Mouse (Mus musculus): ENCODE results near the gene Cx3cr1. TPM values are rescaled to one million over a fixed set of nuclear protein-coding genes. Genes with fewer than 3 reads are reported as not detected.

Gene Cx3cr1
- polyA plus RNA-seq, 1 experiment: 7.5 TPM

DNA sequence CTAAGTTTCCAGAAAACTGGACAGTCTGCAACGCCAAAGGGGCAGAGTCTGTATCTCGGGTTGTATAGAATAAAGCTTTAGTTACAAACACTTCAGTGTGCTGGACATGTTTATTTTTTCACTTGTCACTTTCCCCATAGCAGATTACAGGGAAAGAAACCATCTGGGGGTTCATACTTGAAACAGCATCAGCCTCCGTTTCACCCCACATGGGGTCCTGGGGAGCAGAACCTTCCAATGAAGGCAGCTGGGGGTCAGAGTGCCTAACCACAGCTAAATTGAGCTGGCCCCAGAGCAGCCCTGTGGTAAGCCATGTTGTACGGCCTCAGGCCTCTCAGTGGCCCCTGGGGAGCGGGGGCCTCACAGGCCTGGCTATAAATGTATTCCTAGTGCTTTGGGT lies 143.2 kb downstream of the Cx3cr1 start:
- 97% methylated on average over 5 of the region's 5 CpGs for WGBS
- TF ChIP-seq POLR2A (IDR thresholded peaks at IDR 0.05; ENCODE audit: control insufficient read depth, extremely low read depth, insufficient read depth, low read length, poor library complexity) (no peak), CTCF (IDR thresholded peaks at IDR 0.05; ENCODE audit: borderline replicate concordance, control insufficient read depth, extremely low read depth, insufficient read depth, low read length, poor library complexity) (no peak)
- Histone ChIP-seq H3K4me1 (replicated peaks; ENCODE audit: control insufficient read depth, insufficient read depth, low read length) (no peaks in the 10 kb centered on the region), H3K27me3 (ENCODE audit: control insufficient read depth, insufficient read depth, low read length) (no peaks in the 10 kb centered on the region), H3K36me3 (ENCODE audit: control insufficient read depth, insufficient read depth, low read length) (peaks cover 44% of the 10 kb centered on the region), H3K4me3 (ENCODE audit: control insufficient read depth, insufficient read depth, low read length) (no peak overlapping the region), H3K27ac (ENCODE audit: control insufficient read depth, insufficient read depth, low read length) (no peak overlapping the region)
- no peak for DNase-seq

- H3K27ac ChIP-seq (ENCODE audit: control insufficient read depth, insufficient read depth, low read length): no peak overlapping the region
- TF ChIP-seq POLR2A (IDR thresholded peaks at IDR 0.05; ENCODE audit: control insufficient read depth, extremely low read depth, insufficient read depth, low read length, poor library complexity) (no peak), CTCF (IDR thresholded peaks at IDR 0.05; ENCODE audit: borderline replicate concordance, control insufficient read depth, extremely low read depth, insufficient read depth, low read length, poor library complexity) (no peak)
- WGBS: 95% methylated on average over 8 of the region's 8 CpGs
- H3K36me3 ChIP-seq (ENCODE audit: control insufficient read depth, insufficient read depth, low read length): peaks cover 47% of the 10 kb centered on the region
- H3K4me1 ChIP-seq (replicated peaks; ENCODE audit: control insufficient read depth, insufficient read depth, low read length): no peaks in the 10 kb centered on the region
- DNase-seq: no peak
- H3K4me3 ChIP-seq (ENCODE audit: control insufficient read depth, insufficient read depth, low read length): no peak overlapping the region
- no peaks in the 10 kb centered on the region for H3K27me3 ChIP-seq (ENCODE audit: control insufficient read depth, insufficient read depth, low read length)
Observed at GRCm38 (mm10) chr9:119925729-119926128, 143.9 kb downstream of the Cx3cr1 start.

DNA sequence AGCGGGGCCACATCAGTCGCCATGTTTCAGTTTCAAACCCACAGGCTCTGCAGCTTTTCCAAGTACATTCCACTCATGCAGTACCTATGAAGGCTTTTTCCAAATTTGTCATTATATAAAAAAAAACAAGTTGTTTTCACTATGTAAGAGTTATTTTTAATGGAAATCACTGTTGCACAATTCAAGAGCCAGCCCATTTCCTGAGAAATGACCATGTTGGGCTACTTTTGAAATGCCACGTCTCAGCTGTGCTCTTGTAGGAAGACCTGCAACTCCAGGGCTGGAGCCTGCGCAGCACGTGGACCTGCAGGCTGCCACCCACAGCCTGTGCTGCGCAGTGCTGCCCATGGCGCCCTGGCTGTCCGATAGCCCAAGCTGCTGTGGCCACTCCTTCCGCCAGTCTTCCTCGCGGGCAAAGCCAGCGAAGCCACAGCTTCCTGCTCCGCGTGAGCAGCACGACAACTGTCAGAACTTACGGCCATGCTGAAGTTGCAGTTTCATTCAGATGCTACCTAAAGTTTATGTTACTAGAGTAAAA lies 144.5 kb downstream of the Cx3cr1 start:
- Histone ChIP-seq H3K27me3 (ENCODE audit: control insufficient read depth, insufficient read depth, low read length) (no peaks in the 10 kb centered on the region), H3K36me3 (ENCODE audit: control insufficient read depth, insufficient read depth, low read length) (peaks cover 50% of the 10 kb centered on the region), H3K27ac (ENCODE audit: control insufficient read depth, insufficient read depth, low read length) (no peak overlapping the region), H3K4me1 (replicated peaks; ENCODE audit: control insufficient read depth, insufficient read depth, low read length) (no peaks in the 10 kb centered on the region), H3K4me3 (ENCODE audit: control insufficient read depth, insufficient read depth, low read length) (no peak overlapping the region)
- no peak for DNase-seq
- WGBS: 57% methylated on average over 16 of the region's 16 CpGs
- no peak for TF ChIP-seq POLR2A (IDR thresholded peaks at IDR 0.05; ENCODE audit: control insufficient read depth, extremely low read depth, insufficient read depth, low read length, poor library complexity)

GRCm38 (mm10) chr9:119923462-119923861 lies 146.2 kb downstream of the Cx3cr1 start:
- Histone ChIP-seq H3K27me3 (ENCODE audit: control insufficient read depth, insufficient read depth, low read length) (no peaks in the 10 kb centered on the region), H3K36me3 (ENCODE audit: control insufficient read depth, insufficient read depth, low read length) (peaks cover 67% of the 10 kb centered on the region), H3K4me1 (replicated peaks; ENCODE audit: control insufficient read depth, insufficient read depth, low read length) (no peaks in the 10 kb centered on the region), H3K27ac (ENCODE audit: control insufficient read depth, insufficient read depth, low read length) (no peak overlapping the region), H3K4me3 (ENCODE audit: control insufficient read depth, insufficient read depth, low read length) (no peak overlapping the region)
- TF ChIP-seq CTCF (IDR thresholded peaks at IDR 0.05; ENCODE audit: borderline replicate concordance, control insufficient read depth, extremely low read depth, insufficient read depth, low read length, poor library complexity) (no peak), POLR2A (IDR thresholded peaks at IDR 0.05; ENCODE audit: control insufficient read depth, extremely low read depth, insufficient read depth, low read length, poor library complexity) (no peak)
- no peak for DNase-seq
- WGBS: 97% methylated on average over 4 of the region's 4 CpGs

- no peaks in the 10 kb centered on the region for H3K27me3 ChIP-seq (ENCODE audit: control insufficient read depth, insufficient read depth, low read length)
- WGBS: 100% methylated on average over 1 of the region's 1 CpGs
- H3K4me3 ChIP-seq (ENCODE audit: control insufficient read depth, insufficient read depth, low read length): no peak overlapping the region
- peaks cover 68% of the 10 kb centered on the region for H3K36me3 ChIP-seq (ENCODE audit: control insufficient read depth, insufficient read depth, low read length)
- no peak overlapping the region for H3K27ac ChIP-seq (ENCODE audit: control insufficient read depth, insufficient read depth, low read length)
- TF ChIP-seq POLR2A (IDR thresholded peaks at IDR 0.05; ENCODE audit: control insufficient read depth, extremely low read depth, insufficient read depth, low read length, poor library complexity): no peak
- H3K4me1 ChIP-seq (replicated peaks; ENCODE audit: control insufficient read depth, insufficient read depth, low read length): no peaks in the 10 kb centered on the region
- DNase-seq: no peak
Observed at GRCm38 (mm10) chr9:119919858-119920257, 149.8 kb downstream of the Cx3cr1 start.

GRCm38 (mm10) chr9:119913087-119913838 lies 156.4 kb downstream of the Cx3cr1 start:
- Histone ChIP-seq H3K27me3 (ENCODE audit: control insufficient read depth, insufficient read depth, low read length) (no peaks in the 10 kb centered on the region), H3K36me3 (ENCODE audit: control insufficient read depth, insufficient read depth, low read length) (peaks cover 84% of the 10 kb centered on the region), H3K4me1 (replicated peaks; ENCODE audit: control insufficient read depth, insufficient read depth, low read length) (no peaks in the 10 kb centered on the region), H3K4me3 (ENCODE audit: control insufficient read depth, insufficient read depth, low read length) (no peak overlapping the region), H3K27ac (ENCODE audit: control insufficient read depth, insufficient read depth, low read length) (no peak overlapping the region)
- WGBS: 89% methylated on average over 13 of the region's 13 CpGs
- TF ChIP-seq CTCF (IDR thresholded peaks at IDR 0.05; ENCODE audit: borderline replicate concordance, control insufficient read depth, extremely low read depth, insufficient read depth, low read length, poor library complexity): no peak
- TF ChIP-seq POLR2A (IDR thresholded peaks at IDR 0.05; ENCODE audit: control insufficient read depth, extremely low read depth, insufficient read depth, low read length, poor library complexity): no peak
- DNase-seq: no peak

DNA sequence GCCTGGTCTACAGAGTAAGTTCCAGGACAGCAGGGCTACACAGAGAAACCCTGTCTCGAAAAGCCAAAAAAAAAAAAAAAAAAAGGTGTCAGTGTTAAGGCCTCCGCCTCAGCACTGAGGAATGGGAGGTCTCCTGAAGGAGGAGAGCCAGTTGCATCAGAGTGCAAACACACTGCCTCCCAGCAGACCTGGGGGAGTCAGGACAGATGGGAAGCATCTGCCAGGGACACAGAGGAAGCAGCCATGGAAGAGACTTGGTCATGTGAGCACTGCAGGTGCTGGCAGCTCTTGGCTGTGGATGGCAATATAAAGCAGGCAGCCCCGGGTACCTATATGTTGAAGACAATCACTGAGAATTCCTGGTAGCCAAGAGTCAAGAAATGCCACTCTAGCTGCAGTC lies 159.7 kb downstream of the Cx3cr1 start:
- H3K36me3 ChIP-seq (ENCODE audit: control insufficient read depth, insufficient read depth, low read length): peaks cover 93% of the 10 kb centered on the region
- H3K4me3 ChIP-seq (ENCODE audit: control insufficient read depth, insufficient read depth, low read length): no peak overlapping the region
- DNase-seq: no peak
- TF ChIP-seq CTCF (IDR thresholded peaks at IDR 0.05; ENCODE audit: borderline replicate concordance, control insufficient read depth, extremely low read depth, insufficient read depth, low read length, poor library complexity) (no peak), POLR2A (IDR thresholded peaks at IDR 0.05; ENCODE audit: control insufficient read depth, extremely low read depth, insufficient read depth, low read length, poor library complexity) (no peak)
- no peaks in the 10 kb centered on the region for H3K27me3 ChIP-seq (ENCODE audit: control insufficient read depth, insufficient read depth, low read length)
- WGBS: 94% methylated on average over 3 of the region's 3 CpGs
- H3K27ac ChIP-seq (ENCODE audit: control insufficient read depth, insufficient read depth, low read length): no peak overlapping the region
- no peaks in the 10 kb centered on the region for H3K4me1 ChIP-seq (replicated peaks; ENCODE audit: control insufficient read depth, insufficient read depth, low read length)
